Mouse (Mus musculus) G1E-ER4 (cell line): Measurements from ENCODE around the gene Osbp2. TPM values are rescaled to one million over a fixed set of nuclear protein-coding genes. Genes with fewer than 3 reads are reported as not detected.

ENCODE experiments used
- GATA1 ChIP-seq: IDR thresholded peaks from one replicate; pipeline ENCODE4 v1.8.0; 2012; ENCODE audit warnings: low read length, inconsistent platforms
- polyA plus RNA-seq: library from polyadenylated mRNA; stranded (reverse); fragments of >175 nt; gene quantifications from 2 replicates; pipeline ENCODE4 v1.2.3, GENCODE M21; 2012

Gene Osbp2
- polyA plus RNA-seq: not detected in 2 replicates

- TF ChIP-seq GATA1: no peak
These were observed at the start of gene Osbp2 for GRCm38 (mm10) chr11:3863454-3864112. Gene Osbp2 (minus strand): TSS chr11:3863903.

GRCm38 (mm10) chr11:3912875-3913271, 49.2 kb upstream of the Osbp2 start:
- TF ChIP-seq GATA1: no peak

- TF ChIP-seq GATA1: no peak
These were observed 48.6 kb upstream of the Osbp2 start for GRCm38 (mm10) chr11:3912100-3912874.

- TF ChIP-seq GATA1: no peak
These were observed 47.0 kb upstream of the Osbp2 start for GRCm38 (mm10) chr11:3910513-3911310.

- TF ChIP-seq GATA1: no peak
These were observed 45.5 kb upstream of the Osbp2 start for GRCm38 (mm10) chr11:3909236-3909635.

GRCm38 (mm10) chr11:3905446-3905845, 41.7 kb upstream of the Osbp2 start:
- no peak for TF ChIP-seq GATA1

GRCm38 (mm10) chr11:3904673-3905072, 41.0 kb upstream of the Osbp2 start:
- no peak for TF ChIP-seq GATA1

- no peak for TF ChIP-seq GATA1
These were observed 39.3 kb upstream of the Osbp2 start for GRCm38 (mm10) chr11:3903046-3903445.

GRCm38 (mm10) chr11:3902516-3902915, 38.8 kb upstream of the Osbp2 start:
- no peak for TF ChIP-seq GATA1

- TF ChIP-seq GATA1: no peak
These were observed 36.6 kb upstream of the Osbp2 start for GRCm38 (mm10) chr11:3900296-3900695.

- TF ChIP-seq GATA1: no peak
These were observed 32.2 kb upstream of the Osbp2 start for GRCm38 (mm10) chr11:3895933-3896332.

- no peak for TF ChIP-seq GATA1
These were observed 31.8 kb upstream of the Osbp2 start for GRCm38 (mm10) chr11:3895458-3895857.

GRCm38 (mm10) chr11:3894406-3895281, 30.9 kb upstream of the Osbp2 start, which contains the start of the genes 4921536K21Rik and Dusp18:
Gene 4921536K21Rik (minus strand): TSS chr11:3895098.
Gene Dusp18 (plus strand): TSS chr11:3895240.
- no peak for TF ChIP-seq GATA1

- TF ChIP-seq GATA1: no peak
These were observed 30.3 kb upstream of the Osbp2 start for GRCm38 (mm10) chr11:3893970-3894369.

- TF ChIP-seq GATA1: no peak
These were observed 23.6 kb upstream of the Osbp2 start for GRCm38 (mm10) chr11:3887331-3887730.
